Mouse (Mus musculus) forebrain, embryonic 16.5 days (tissue): Measurements from ENCODE around the gene Med24. TPM values are rescaled to one million over a fixed set of nuclear protein-coding genes. Genes with fewer than 3 reads are reported as not detected.
"Not testable (repeated sequence)": the region's sequence is repeated elsewhere in the genome, so short reads cannot be mapped to it uniquely, and the experiment has no call there.

Experiments
- ATAC-seq: fragments of 200-750 bp; cut with Nextera tagmentation; 2 replicates; pipeline ENCODE4 v1.8.0; 2017; ENCODE audit warnings: mild to moderate bottlenecking, moderate library complexity
- H3K27ac ChIP-seq: fragments of 300-500 bp; sonication (generic); 2 replicates; pipeline ENCODE4 v1.5.1; 2014; ENCODE audit warnings: low read length, control low read depth
- H3K27me3 ChIP-seq: fragments of 300-500 bp; sonication (generic); replicated peaks from 2 replicates; pipeline ENCODE4 v1.6.1; 2014; ENCODE audit warnings: low read length; ENCODE audit not compliant: control insufficient read depth, insufficient read depth
- H3K36me3 ChIP-seq: fragments of 300-500 bp; sonication (generic); 2 replicates; pipeline ENCODE4 v1.6.1; 2014; ENCODE audit not compliant: control insufficient read depth, insufficient read depth
- H3K4me1 ChIP-seq: fragments of 300-500 bp; sonication (generic); replicated peaks from 2 replicates; pipeline ENCODE4 v1.6.1; 2014; ENCODE audit warnings: low read length; ENCODE audit not compliant: control insufficient read depth, insufficient read depth
- H3K4me2 ChIP-seq: fragments of 300-500 bp; sonication (generic); 2 replicates; pipeline ENCODE4 v1.6.1; 2014; ENCODE audit warnings: mild to moderate bottlenecking, low read length, control low read depth
- H3K4me3 ChIP-seq: fragments of 300-500 bp; sonication (generic); replicated peaks from 2 replicates; pipeline ENCODE4 v1.5.1; 2014; ENCODE audit warnings: mild to moderate bottlenecking, low read length, control low read depth
- H3K9ac ChIP-seq: fragments of 300-500 bp; sonication (generic); replicated peaks from 2 replicates; pipeline ENCODE4 v1.6.1; 2014; ENCODE audit warnings: low read depth, low read length, control low read depth
- H3K9me3 ChIP-seq: fragments of 300-500 bp; sonication (generic); 2 replicates; pipeline ENCODE4 v1.6.1; 2016; ENCODE audit warnings: low read length; ENCODE audit not compliant: control insufficient read depth
- WGBS: fragments of 180-500 bp; shearing (Covaris S2); extraction: QIAGEN DNeasy Blood & Tissue Kit; methylation state at CpG from one replicate; pipeline ENCODE4 v1.1.7; 2014; 5-methylcytosine and 5-hydroxymethylcytosine counted together
- polyA plus RNA-seq: library from polyadenylated mRNA; unstranded; fragments of >200 nt; fragmentation: Nextera tagmentation; extraction: Ambion mirVana; gene quantifications from 2 replicates; pipeline ENCODE4 v1.2.1, GENCODE M21; 2015

Med24 gene
- polyA plus RNA-seq, 1 experiment from 2014 or later: 93.7 TPM

GRCm38 (mm10) chr11:98688009-98688408 is 41.2 kb downstream of the Med24 start:
- no peak overlapping the region for H3K9ac ChIP-seq
- no peak overlapping the region for H3K27ac ChIP-seq
- no peaks in the 10 kb centered on the region for H3K9me3 ChIP-seq
- WGBS: 89% methylated on average over 8 of the region's 8 CpGs
- H3K4me2 ChIP-seq: no peak overlapping the region
- no peaks in the 10 kb centered on the region for H3K27me3 ChIP-seq
- peaks cover 40% of the 10 kb centered on the region for H3K36me3 ChIP-seq
- H3K4me3 ChIP-seq: no peak overlapping the region
- peaks cover 10% of the 10 kb centered on the region for H3K4me1 ChIP-seq
- no peak for ATAC-seq

- H3K9me3 ChIP-seq: no peaks in the 10 kb centered on the region
- WGBS: 95% methylated on average over 4 of the region's 4 CpGs
- peaks cover 33% of the 10 kb centered on the region for H3K36me3 ChIP-seq
- no peak overlapping the region for H3K4me2 ChIP-seq
- peaks cover 11% of the 10 kb centered on the region for H3K4me1 ChIP-seq
- no peak for ATAC-seq
- no peak overlapping the region for H3K27ac ChIP-seq
- no peak overlapping the region for H3K9ac ChIP-seq
- no peak overlapping the region for H3K4me3 ChIP-seq
- no peaks in the 10 kb centered on the region for H3K27me3 ChIP-seq
Measured at GRCm38 (mm10) chr11:98686976-98687375, 42.3 kb downstream of the Med24 start.

GRCm38 (mm10) chr11:98685642-98686041 is 43.6 kb downstream of the Med24 start:
- Histone ChIP-seq H3K4me2 (no peak overlapping the region), H3K27ac (no peak overlapping the region), H3K9me3 (no peaks in the 10 kb centered on the region), H3K36me3 (peaks cover 21% of the 10 kb centered on the region), H3K9ac (no peak overlapping the region), H3K4me3 (no peak overlapping the region), H3K27me3 (no peaks in the 10 kb centered on the region), H3K4me1 (peaks cover 15% of the 10 kb centered on the region)
- ATAC-seq: no peak
- WGBS: 91% methylated on average over 9 of the region's 9 CpGs

GRCm38 (mm10) chr11:98682811-98683210 is 46.4 kb downstream of the Med24 start:
- Histone ChIP-seq H3K27ac (peak overlapping the region; percentile 58), H3K4me2 (peak overlapping the region; percentile 95), H3K4me1 (peaks cover 15% of the 10 kb centered on the region), H3K4me3 (peak overlapping the region; percentile 100), H3K36me3 (peaks cover 12% of the 10 kb centered on the region), H3K9me3 (no peaks in the 10 kb centered on the region), H3K27me3 (no peaks in the 10 kb centered on the region), H3K9ac (peak overlapping the region; percentile 99)
- ATAC-seq: peak; percentile 14
- WGBS: 0% methylated on average over 23 of the region's 23 CpGs

- peak; percentile 96 for ATAC-seq
- H3K27ac ChIP-seq: peak within 1 kb of the TSS; percentile 58
- WGBS: 5% methylated on average over 45 of the region's 45 CpGs
- peaks cover 12% of the 10 kb centered on the region for H3K36me3 ChIP-seq
- H3K27me3 ChIP-seq: no peaks in the 10 kb centered on the region
- peak within 1 kb of the TSS; percentile 95 for H3K4me2 ChIP-seq
- no peaks in the 10 kb centered on the region for H3K9me3 ChIP-seq
- H3K4me3 ChIP-seq: peak within 1 kb of the TSS; percentile 100
- H3K9ac ChIP-seq: peak within 1 kb of the TSS; percentile 99
- peaks cover 15% of the 10 kb centered on the region for H3K4me1 ChIP-seq
Measured at GRCm38 (mm10) chr11:98681786-98682745, 47.2 kb downstream of the Med24 start, which contains the start of gene Psmd3. Gene Psmd3, plus strand, starts transcription at chr11:98682554.

GRCm38 (mm10) chr11:98681186-98681585 is 48.0 kb downstream of the Med24 start:
- ATAC-seq: no peak
- Histone ChIP-seq H3K4me3 (no peak overlapping the region), H3K4me1 (peaks cover 15% of the 10 kb centered on the region), H3K27ac (no peak overlapping the region), H3K36me3 (peaks cover 5% of the 10 kb centered on the region), H3K9ac (no peak overlapping the region), H3K9me3 (no peaks in the 10 kb centered on the region), H3K27me3 (no peaks in the 10 kb centered on the region), H3K4me2 (no peak overlapping the region)
- WGBS: 81% methylated on average over 4 of the region's 4 CpGs

- not testable (repeated sequence) for H3K9me3 ChIP-seq
Measured at GRCm38 (mm10) chr11:98680595-98680994, 48.6 kb downstream of the Med24 start.

GRCm38 (mm10) chr11:98680023-98680422 is 49.2 kb downstream of the Med24 start:
- H3K27ac ChIP-seq: no peak overlapping the region
- no peaks in the 10 kb centered on the region for H3K36me3 ChIP-seq
- no peak overlapping the region for H3K4me3 ChIP-seq
- no peaks in the 10 kb centered on the region for H3K9me3 ChIP-seq
- no peak overlapping the region for H3K9ac ChIP-seq
- no peak overlapping the region for H3K4me2 ChIP-seq
- 96% methylated on average over 1 of the region's 1 CpGs for WGBS
- H3K27me3 ChIP-seq: no peaks in the 10 kb centered on the region
- ATAC-seq: no peak
- H3K4me1 ChIP-seq: peaks cover 15% of the 10 kb centered on the region

More at GRCm38 (mm10) chr11:98680595-98680994, 48.6 kb downstream of the Med24 start:
- not testable (repeated sequence) for H3K36me3 ChIP-seq, H3K9ac ChIP-seq, H3K4me2 ChIP-seq, H3K4me3 ChIP-seq, H3K27ac ChIP-seq, H3K27me3 ChIP-seq, ATAC-seq
- WGBS: 85% methylated on average over 4 of the region's 4 CpGs
- peaks cover 15% of the 10 kb centered on the region for H3K4me1 ChIP-seq

- Histone ChIP-seq H3K36me3 (no peaks in the 10 kb centered on the region), H3K9me3 (no peaks in the 10 kb centered on the region), H3K4me2 (no peak overlapping the region), H3K4me1 (no peaks in the 10 kb centered on the region), H3K27me3 (0 out of 2 replicates have a peak, but pooled peaks cover 2% of the 10 kb centered on the region), H3K27ac (no peak overlapping the region), H3K9ac (no peak overlapping the region), H3K4me3 (no peak overlapping the region)
- 52% methylated on average over 7 of the region's 7 CpGs for WGBS
- ATAC-seq: no peak
Measured at GRCm38 (mm10) chr11:98675829-98676363, 53.3 kb downstream of the Med24 start.
